Mouse (Mus musculus) hindbrain, embryonic 11.5 days (tissue): ENCODE results near the gene Atp5g1. TPM values are rescaled to one million over a fixed set of nuclear protein-coding genes. Genes with fewer than 3 reads are reported as not detected.

Source experiments
- ATAC-seq: fragments of 200-750 bp; cut with Nextera tagmentation; 2 replicates; pipeline ENCODE4 v1.8.0; 2017; ENCODE audit warnings: mild to moderate bottlenecking, moderate TSS enrichment, moderate library complexity; ENCODE audit not compliant: low FRiP score
- DNase-seq: peaks from one replicate; pipeline ENCODE4 v3.0.0-alpha.2; 2015; ENCODE audit warnings: low spot score
- H3K27ac ChIP-seq: fragments of 300-500 bp; sonication (generic); 2 replicates; pipeline ENCODE4 v1.5.1; 2014; ENCODE audit warnings: mild to moderate bottlenecking, low read depth, low read length
- H3K27me3 ChIP-seq: fragments of 300-500 bp; sonication (generic); 2 replicates; pipeline ENCODE4 v1.6.1; 2014; ENCODE audit warnings: mild to moderate bottlenecking, low read length, moderate library complexity, mixed read lengths; ENCODE audit not compliant: control insufficient read depth, insufficient read depth
- H3K36me3 ChIP-seq: fragments of 300-500 bp; sonication (generic); 2 replicates; pipeline ENCODE4 v1.6.1; 2014; ENCODE audit warnings: mild to moderate bottlenecking, low read length, moderate library complexity, mixed read lengths; ENCODE audit not compliant: control insufficient read depth, insufficient read depth
- H3K4me1 ChIP-seq: fragments of 300-500 bp; sonication (generic); replicated peaks from 2 replicates; pipeline ENCODE4 v1.6.1; 2014; ENCODE audit warnings: low read length, mixed read lengths; ENCODE audit not compliant: control insufficient read depth, insufficient read depth
- H3K4me2 ChIP-seq: fragments of 300-500 bp; sonication (generic); replicated peaks from 2 replicates; pipeline ENCODE4 v1.6.1; 2014; ENCODE audit warnings: mild to moderate bottlenecking, low read depth, low read length
- H3K4me3 ChIP-seq: fragments of 300-500 bp; sonication (generic); 2 replicates; pipeline ENCODE4 v1.5.1; 2014; ENCODE audit warnings: low read depth, low read length
- H3K9ac ChIP-seq: fragments of 300-500 bp; sonication (generic); 2 replicates; pipeline ENCODE4 v1.6.1; 2014; ENCODE audit warnings: low read depth, low read length
- H3K9me3 ChIP-seq: fragments of 300-500 bp; sonication (generic); 2 replicates; pipeline ENCODE4 v1.6.1; 2016; ENCODE audit warnings: low read length; ENCODE audit not compliant: control insufficient read depth
- WGBS: fragments of 180-500 bp; shearing (Covaris S2); extraction: QIAGEN DNeasy Blood & Tissue Kit; methylation state at CpG from one replicate; pipeline ENCODE4 v1.1.7; 2014; 5-methylcytosine and 5-hydroxymethylcytosine counted together
- polyA plus RNA-seq: library from polyadenylated mRNA; unstranded; fragments of >200 nt; fragmentation: Nextera tagmentation; extraction: Ambion mirVana; gene quantifications from 2 replicates; pipeline ENCODE4 v1.2.1, GENCODE M21; 2014

Gene Atp5g1
- polyA plus RNA-seq, 1 experiment from 2014 or later = 474 TPM

GRCm38 (mm10) chr11:96076221-96077105, 993 bp upstream of the Atp5g1 start:
- Histone ChIP-seq H3K36me3 (peaks cover 2% of the 10 kb centered on the region; the same call in 1 of the 2 replicates), H3K4me2 (peak overlapping the region; percentile 34), H3K9me3 (no peaks in the 10 kb centered on the region), H3K4me3 (peak overlapping the region; percentile 6), H3K27ac (no peak overlapping the region), H3K27me3 (no peaks in the 10 kb centered on the region), H3K9ac (peak overlapping the region; percentile 32; the same call in 1 of the 2 replicates), H3K4me1 (peaks cover 3% of the 10 kb centered on the region; the same call in 1 of the 2 replicates)
- 65% methylated on average over 13 of the region's 13 CpGs for WGBS
- DNase-seq (no peak), ATAC-seq (no peak)

- under 1% methylated on average over 15 of the region's 15 CpGs for WGBS
- Histone ChIP-seq H3K9me3 (no peaks in the 10 kb centered on the region), H3K27me3 (no peaks in the 10 kb centered on the region), H3K4me2 (peak overlapping the region; percentile 83), H3K36me3 (peaks cover 4% of the 10 kb centered on the region; the same call in 1 of the 2 replicates), H3K4me3 (peak overlapping the region; percentile 55), H3K4me1 (peaks cover 3% of the 10 kb centered on the region; the same call in 1 of the 2 replicates), H3K9ac (peak overlapping the region; percentile 60), H3K27ac (no peak overlapping the region)
- DNase-seq (no peak), ATAC-seq (no peak)
Observed at GRCm38 (mm10) chr11:96075177-96075508, 327 bp downstream of the Atp5g1 start.

- Histone ChIP-seq H3K4me2 (peak overlapping the region; percentile 83), H3K27ac (no peak overlapping the region), H3K27me3 (no peaks in the 10 kb centered on the region), H3K4me1 (peaks cover 3% of the 10 kb centered on the region; the same call in 1 of the 2 replicates), H3K9me3 (no peaks in the 10 kb centered on the region), H3K9ac (peak overlapping the region; percentile 60), H3K36me3 (peaks cover 4% of the 10 kb centered on the region; the same call in 1 of the 2 replicates), H3K4me3 (peak overlapping the region; percentile 55)
- no peak for DNase-seq
- WGBS = 33% methylated on average over 17 of the region's 17 CpGs
- ATAC-seq = no peak
Observed at GRCm38 (mm10) chr11:96074351-96075176, 906 bp downstream of the Atp5g1 start.

- Histone ChIP-seq H3K4me3 (no peak overlapping the region), H3K9ac (no peak overlapping the region), H3K4me1 (peaks cover 3% of the 10 kb centered on the region; the same call in 1 of the 2 replicates), H3K27me3 (no peaks in the 10 kb centered on the region), H3K36me3 (peaks cover 4% of the 10 kb centered on the region; the same call in 1 of the 2 replicates), H3K9me3 (no peaks in the 10 kb centered on the region), H3K4me2 (no peak overlapping the region), H3K27ac (no peak overlapping the region)
- DNase-seq = no peak
- ATAC-seq = no peak
- WGBS = 79% methylated on average over 7 of the region's 9 CpGs
Observed at GRCm38 (mm10) chr11:96073295-96073993, 2.0 kb downstream of the Atp5g1 start.

- H3K27ac ChIP-seq = no peak overlapping the region
- WGBS = 94% methylated on average over 1 of the region's 1 CpGs
- no peak overlapping the region for H3K4me2 ChIP-seq
- ATAC-seq = no peak
- H3K9ac ChIP-seq = no peak overlapping the region
- peaks cover 3% of the 10 kb centered on the region; the same call in 1 of the 2 replicates for H3K4me1 ChIP-seq
- no peak overlapping the region for H3K4me3 ChIP-seq
- no peaks in the 10 kb centered on the region for H3K27me3 ChIP-seq
- H3K9me3 ChIP-seq = no peaks in the 10 kb centered on the region
- DNase-seq = no peak
- peaks cover 4% of the 10 kb centered on the region; the same call in 1 of the 2 replicates for H3K36me3 ChIP-seq
Observed at GRCm38 (mm10) chr11:96071013-96071412, 4.5 kb downstream of the Atp5g1 start.

GRCm38 (mm10) chr11:96070353-96070752, 5.1 kb downstream of the Atp5g1 start:
- H3K4me3 ChIP-seq = no peak overlapping the region

GRCm38 (mm10) chr11:96068231-96068630, 7.2 kb downstream of the Atp5g1 start:
- peaks cover 4% of the 10 kb centered on the region; the same call in 1 of the 2 replicates for H3K36me3 ChIP-seq
- no peak overlapping the region for H3K27ac ChIP-seq
- WGBS = 75% methylated on average over 5 of the region's 5 CpGs
- no peaks in the 10 kb centered on the region for H3K4me1 ChIP-seq
- no peaks in the 10 kb centered on the region for H3K27me3 ChIP-seq
- H3K9me3 ChIP-seq = no peaks in the 10 kb centered on the region
- no peak overlapping the region for H3K9ac ChIP-seq
- no peak overlapping the region for H3K4me3 ChIP-seq
- DNase-seq (no peak), ATAC-seq (no peak)
- H3K4me2 ChIP-seq = no peak overlapping the region

More at GRCm38 (mm10) chr11:96070353-96070752, 5.1 kb downstream of the Atp5g1 start:
- WGBS = 91% methylated on average over 7 of the region's 7 CpGs
- Histone ChIP-seq H3K27ac (no peak overlapping the region), H3K27me3 (no peaks in the 10 kb centered on the region), H3K4me1 (peaks cover 3% of the 10 kb centered on the region; the same call in 1 of the 2 replicates), H3K36me3 (peaks cover 4% of the 10 kb centered on the region; the same call in 1 of the 2 replicates), H3K4me2 (no peak overlapping the region), H3K9ac (no peak overlapping the region), H3K9me3 (no peaks in the 10 kb centered on the region)
- ATAC-seq (no peak), DNase-seq (no peak)
